Mouse (Mus musculus) layer of hippocampus, postnatal 14 days (tissue): ENCODE results near the gene 4430402I18Rik. TPM values are rescaled to one million over a fixed set of nuclear protein-coding genes. Genes with fewer than 3 reads are reported as not detected.
A peak's percentile ranks its signal among the peaks of the same experiment; 100 is the strongest.
"Not testable (repeated sequence)": the region's sequence is repeated elsewhere in the genome, so short reads cannot be mapped to it uniquely, and the experiment has no call there.

Experiments
- DNase-seq, 2 experiments: peaks; one replicate each; pipeline ENCODE4 v3.0.0; 2021 to 2022; ENCODE audit warnings: low spot score in 2 of 2, mixed read lengths in 1 of 2
- long read RNA-seq, 2 experiments: library from polyadenylated mRNA; stranded (forward); transcript quantifications; one replicate each; pipeline ENCODE4 v2.0.0; 2021
- total RNA-seq, 2 experiments: library from RNA; stranded (reverse); gene quantifications; 2 replicates each; pipeline ENCODE4 v1.2.3; 2021

Gene 4430402I18Rik
- 1 to 10 TPM; 6.1 to 9.4 TPM for total RNA-seq
- long read RNA-seq, experiment 1, partial matches to known transcripts, result 8 of 47 reads
- long read RNA-seq, experiment 1, other reads (novel, unspliced or antisense), result 37 of 47 reads
- long read RNA-seq, experiment 2, partial matches to known transcripts, result 6 of 65 reads
- long read RNA-seq, experiment 2, other reads (novel, unspliced or antisense), result 56 of 65 reads

DNA sequence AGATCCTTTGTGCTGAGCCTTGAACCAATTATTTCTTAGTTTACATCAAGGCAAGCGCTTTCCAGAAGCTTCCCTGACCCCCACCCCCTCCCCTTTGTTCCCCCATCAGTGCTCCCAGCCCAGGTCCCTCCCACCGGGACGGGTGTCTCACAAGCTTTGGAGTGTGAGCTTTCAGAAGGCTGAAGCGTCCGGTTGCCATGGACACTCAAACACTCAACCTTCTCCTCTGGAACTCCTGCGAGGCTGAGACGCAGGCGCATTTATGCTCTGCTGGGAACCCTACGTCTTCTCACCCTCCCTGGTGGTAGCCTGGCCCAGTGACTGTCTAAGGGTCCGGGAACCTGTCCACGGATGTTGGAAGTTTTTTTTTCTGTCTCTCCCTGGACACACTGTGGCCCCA, at the start of gene 4430402I18Rik:
TSS of gene 4430402I18Rik (minus strand) at position 149 of the 400 bp plus-strand sequence.
- no peak for DNase-seq

DNA sequence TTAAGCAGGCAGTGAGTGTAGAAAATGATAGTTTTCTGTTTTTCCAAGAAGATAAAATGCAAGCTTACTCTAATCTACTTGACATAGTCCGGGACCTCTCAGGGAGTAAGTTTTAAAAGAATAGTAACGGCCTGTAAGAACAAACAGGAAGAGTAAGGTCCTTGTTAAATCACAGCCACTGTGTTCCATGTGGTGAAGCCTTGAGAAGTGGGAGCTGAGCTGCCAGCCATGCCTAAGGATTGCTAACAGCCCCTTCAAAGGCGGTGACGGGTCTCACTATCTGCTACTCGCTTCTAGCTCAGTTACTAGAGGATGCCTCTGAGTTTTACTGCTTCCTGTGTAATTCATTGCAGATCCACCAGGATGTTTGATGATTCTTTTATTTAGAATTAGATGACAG, 49.2 kb upstream of the 4430402I18Rik start:
- DNase-seq, result no peak

DNA sequence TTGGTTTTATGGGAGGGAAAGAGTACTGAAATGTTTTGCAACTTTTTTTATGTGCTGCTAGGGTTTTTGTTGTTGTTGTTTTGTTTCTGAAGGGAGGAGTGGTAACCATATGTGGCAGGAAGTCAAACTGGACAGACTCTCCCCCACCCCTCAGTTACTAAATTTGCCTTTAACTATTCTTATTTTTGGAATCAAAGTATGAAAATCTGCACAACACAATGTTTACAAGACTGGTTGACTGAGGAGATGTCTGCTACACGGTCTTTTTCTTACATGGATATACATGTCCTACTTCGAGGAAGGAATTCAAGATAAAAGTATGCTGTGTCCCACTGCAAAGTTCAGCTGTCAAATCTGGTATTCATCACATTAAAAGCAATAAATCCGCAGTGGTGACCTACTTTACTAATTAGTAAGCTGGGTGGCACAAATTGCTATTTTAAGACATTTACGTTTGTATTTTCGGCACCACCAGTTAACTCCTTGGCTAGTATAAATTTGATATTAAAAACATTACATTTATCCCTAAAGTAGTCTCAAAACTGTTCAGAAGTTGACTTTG, 48.7 kb upstream of the 4430402I18Rik start:
- no peak for DNase-seq

DNA sequence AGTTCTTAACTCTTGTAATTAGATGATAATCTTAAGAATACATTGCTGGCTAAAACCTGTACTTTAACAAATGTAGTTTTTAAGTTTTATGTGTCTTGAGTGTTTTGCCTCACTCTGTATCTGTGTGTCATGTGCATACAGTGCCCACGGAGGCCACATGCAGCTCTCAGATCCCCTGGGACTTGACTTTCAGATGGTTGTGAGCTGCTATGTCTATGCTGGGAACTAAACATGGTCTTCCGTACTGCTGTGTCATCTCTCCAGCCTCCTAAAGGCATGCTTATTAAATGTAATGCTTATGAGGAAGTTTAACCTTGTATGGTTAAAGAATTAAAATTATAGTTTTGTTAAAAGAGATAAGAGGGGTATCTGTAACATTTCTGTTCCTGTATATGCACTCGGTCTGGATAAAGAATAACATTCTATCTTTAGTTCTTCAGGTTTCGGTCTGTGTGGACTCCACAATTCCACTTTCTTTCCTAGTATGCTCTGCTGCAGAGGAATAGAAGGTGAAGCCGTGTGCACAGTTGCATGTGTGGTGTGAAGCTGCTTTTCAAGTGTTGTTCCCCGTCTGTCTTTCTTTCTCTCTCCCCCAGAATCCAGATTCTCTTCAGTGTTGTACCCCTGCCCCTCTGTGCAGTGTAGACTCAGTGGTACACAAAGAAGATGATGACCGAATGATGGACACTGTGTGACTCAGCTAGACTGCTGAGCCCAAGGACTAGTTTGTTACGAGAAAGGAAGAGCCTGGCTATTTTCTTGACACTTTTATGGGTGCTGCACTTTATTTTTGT, 48.0 kb upstream of the 4430402I18Rik start:
- DNase-seq, result no peak

DNA sequence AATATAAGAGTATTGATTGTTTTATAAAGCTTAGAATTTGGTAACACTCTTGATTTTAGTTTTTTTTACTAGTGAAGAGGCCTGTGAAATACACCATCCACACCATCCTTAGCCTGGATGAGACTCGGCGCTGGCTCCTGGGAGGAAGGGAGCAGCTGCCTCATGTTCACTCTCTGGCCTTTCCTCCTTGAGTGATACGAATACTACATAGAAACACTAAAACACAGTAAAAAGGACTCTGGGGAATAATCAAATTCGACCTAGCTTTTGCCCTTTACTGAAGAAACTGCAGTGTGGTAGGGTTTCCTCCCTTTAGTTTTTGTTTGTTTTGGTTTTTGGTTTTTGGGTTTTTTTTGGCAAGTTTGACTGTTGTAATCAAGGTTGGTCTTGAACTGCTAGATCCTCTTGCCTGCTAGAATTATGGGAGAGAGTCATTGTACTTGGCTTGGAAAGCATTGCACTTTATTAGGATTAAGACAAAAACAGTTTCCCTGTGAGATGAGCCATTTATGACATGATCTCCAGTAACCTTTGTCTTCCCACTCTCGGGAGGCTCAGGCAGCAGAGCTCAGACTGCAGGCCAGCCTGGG, 47.0 kb upstream of the 4430402I18Rik start:
- no peak for DNase-seq

DNA sequence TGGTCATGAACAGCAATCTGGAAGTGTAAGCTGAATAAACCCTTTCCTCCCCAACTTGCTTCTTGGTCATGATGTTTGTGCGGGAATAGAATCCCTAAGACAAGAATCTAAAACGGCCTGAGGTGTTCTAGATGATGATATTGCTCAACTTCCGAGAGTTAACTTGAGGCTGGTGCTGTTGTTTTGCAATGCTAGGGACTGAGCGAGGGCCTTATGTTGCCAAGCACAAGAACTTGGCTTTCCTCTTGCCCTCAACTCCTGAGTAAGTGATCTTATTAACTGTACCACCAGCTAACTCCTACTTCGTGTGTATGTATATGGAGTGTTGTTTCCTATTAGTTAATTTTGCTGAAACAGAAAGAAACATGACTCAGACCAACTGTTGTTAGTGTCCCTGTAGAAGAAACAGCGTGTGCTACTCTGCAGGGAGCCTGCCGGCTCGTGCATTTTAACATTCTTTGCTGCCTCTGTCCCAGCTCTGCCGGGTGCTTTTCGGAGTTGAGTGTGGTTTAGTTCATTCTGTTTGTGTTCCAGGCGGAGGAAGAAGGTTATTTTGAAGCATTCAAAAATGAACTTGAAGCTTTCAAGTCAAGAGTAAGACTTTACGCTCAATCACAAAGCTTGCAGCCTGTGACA, 43.9 kb upstream of the 4430402I18Rik start:
- peak in 1 of 2 experiments; percentile 36 for DNase-seq

DNA sequence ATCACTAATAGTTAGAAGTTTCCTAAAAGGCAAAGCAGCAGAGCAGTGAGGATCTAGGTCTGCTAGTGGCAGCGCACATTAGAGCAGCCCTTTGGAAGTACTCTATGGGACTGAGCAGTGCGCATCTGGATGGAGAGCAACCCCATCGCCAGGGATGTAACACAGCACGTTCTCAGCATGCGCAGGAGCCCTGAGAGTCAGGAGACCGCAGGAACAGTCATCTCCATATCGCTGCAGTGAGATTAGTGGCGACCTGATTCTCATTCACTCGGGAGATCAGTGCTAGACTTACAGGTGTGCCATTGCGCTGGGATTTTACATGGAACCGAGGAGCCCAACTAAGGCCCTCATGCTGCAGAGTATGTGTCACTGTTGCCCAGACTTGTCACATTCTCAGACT, 41.4 kb upstream of the 4430402I18Rik start:
- DNase-seq, result no peak

DNA sequence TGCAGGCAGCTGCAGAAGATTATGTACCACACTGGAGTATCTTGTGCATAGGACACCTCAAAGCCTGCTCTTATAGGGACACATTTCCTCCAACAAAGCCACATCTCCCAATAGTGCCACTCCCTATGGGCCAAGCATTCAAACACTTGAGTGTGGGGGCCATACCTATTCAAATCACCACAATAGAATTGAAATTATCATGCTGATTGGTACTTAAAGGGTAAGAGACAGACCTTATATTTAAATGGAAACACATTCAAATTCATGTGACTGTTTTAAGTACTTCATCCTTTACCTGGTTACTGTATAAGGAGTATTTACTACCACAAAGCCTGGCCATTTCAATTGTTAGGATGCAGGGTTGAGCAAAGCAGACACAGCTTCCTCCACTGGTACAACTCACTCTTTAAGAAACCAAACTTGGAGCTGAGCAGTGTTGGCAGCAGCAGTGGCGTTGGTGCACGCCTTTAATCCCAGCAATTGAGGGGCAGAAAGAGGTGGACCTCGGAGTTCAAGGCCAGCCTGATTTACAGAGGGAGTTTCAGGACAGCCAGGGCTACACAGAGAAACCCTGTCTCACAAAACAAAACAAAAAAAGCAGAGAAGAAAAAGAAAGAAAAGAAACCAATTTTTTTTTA, 40.6 kb upstream of the 4430402I18Rik start:
- DNase-seq, result no peak

DNA sequence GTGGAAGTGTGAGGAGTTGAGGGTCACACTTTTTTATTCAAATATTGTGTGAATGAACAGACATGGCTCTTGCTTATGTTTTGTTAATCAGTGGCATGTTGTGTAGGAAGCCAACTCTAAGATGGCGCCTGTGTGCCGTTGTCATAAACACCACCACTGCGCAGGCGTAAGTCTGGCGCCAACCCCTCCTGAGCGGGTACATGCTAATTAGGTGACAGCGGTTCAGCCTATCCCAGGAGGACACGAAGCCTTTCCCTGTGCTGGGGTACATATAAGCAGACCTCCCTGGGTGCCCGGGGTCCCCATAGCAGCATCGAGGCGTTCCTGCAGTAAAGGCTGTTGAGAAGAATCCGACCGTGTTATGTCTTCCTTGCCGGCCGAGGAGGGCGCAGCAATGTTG, 32.7 kb upstream of the 4430402I18Rik start:
- DNase-seq, result not testable (repeated sequence)

DNA sequence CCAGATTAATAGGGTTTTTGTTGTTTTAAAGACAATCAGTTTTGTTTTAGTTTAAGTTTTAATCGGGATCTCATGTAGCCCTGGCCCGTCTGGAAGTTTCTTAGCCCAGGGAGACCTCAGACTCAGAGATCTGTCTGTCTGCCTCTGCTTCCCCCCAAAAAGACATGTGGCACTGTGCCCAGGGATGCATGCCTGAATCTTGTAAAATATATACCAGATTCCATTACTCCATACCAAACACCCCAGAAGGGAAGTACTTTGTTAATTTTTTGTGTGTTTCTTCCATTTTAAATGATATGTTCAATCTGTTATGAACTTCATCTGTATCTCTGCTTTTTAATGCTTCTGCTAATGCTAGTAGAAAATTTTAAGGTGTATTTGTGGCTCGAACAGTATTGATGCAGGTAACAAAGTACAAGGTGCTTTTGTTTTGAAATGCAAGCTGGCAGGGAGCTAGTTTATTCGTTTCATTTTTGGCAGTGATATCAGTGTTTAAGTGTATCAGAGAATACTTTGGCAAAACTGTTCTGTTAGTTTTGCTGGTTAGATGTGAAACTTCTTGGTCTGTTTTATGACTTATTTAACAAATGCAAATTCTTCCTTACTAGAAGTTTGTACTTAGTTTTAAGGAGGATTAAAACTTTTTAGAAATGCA, 30.5 kb upstream of the 4430402I18Rik start:
- DNase-seq, result no peak

DNA sequence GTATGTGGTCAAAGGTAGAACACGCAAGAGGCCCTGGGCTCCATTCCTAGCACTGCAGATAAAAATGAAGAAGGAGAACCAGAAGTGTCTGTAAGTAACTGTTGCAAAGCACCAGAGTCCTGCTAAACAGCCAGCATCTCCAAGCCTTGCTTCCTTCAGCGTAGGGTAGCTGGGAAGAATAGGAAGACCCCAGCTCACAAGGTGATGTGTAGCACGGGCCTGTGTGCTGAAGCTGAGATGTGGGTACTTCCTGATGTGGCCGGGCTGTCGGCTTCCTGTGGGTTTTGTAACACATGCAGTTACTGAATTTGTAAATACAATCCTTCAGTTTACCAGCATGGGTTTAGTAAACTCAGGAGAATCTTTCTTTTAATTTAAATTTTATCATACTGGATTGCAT, 27.8 kb upstream of the 4430402I18Rik start:
- no peak for DNase-seq

DNA sequence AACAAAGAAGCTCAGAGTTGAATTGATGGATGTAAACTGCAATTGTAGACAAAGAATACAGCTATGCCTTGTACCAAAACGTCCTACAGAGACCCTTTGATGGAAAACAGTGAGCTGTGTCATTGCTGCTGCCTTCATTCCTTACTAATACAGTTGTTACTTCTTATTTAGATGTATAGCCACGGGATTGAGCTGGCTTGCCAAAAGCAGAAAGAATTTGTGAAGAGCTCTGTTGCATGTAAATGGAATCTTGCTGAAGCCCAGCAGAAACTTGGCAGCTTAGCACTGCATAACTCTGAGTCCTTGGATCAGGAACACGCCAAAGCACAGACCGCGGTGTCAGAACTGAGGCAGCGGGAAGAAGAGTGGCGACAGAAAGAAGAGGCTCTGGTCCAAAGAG, 27.3 kb upstream of the 4430402I18Rik start:
- DNase-seq, result peak in 1 of 2 experiments; percentile 61

DNA sequence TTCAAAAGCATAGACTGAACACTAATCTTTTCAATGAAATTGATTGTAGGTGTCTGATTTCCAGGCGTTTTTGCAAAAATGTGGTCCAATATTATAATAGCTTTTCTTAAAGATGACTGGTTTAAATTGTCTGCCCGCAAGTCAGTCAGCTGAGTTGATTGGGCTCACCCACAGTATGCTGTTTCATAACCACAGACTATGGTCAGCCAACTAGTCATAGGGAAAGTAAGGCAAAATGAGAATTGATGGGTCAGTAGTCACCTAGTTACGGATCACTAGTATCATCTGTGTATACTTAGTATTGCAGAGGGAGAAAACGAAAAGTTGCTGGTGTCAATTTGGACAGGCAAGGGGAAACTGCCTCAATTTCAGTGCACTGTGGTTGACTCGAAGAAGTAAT, 23.8 kb upstream of the 4430402I18Rik start:
- DNase-seq, result no peak

DNA sequence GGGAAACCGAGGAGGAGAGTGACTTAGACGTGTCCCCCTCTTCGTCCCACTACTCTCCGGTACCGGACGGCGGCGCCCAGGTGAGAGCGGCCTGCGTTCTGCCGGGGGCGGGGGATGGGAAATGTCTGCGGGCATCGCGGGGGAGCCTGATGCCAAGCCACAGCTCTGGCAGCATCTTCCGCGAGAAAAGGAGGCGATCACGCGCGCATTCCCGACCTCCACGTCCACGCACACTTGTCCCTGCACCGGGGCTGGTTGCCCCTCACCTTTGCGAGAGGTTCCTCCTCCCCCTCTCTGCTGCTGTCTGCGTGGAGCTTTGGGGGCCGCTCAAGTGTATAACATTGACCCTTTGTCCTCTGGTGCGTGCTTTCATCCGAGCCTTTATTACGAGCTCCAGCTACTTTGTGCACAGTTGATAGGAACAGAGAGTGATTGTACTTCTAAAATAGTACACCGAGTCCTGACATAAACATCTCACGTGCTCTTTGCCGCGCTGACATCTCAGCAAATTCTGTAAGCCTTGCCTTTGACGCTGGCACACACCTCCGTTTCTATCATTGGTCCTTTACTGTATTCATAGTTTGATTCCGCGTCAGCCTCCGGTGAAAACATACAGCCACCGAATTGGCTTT, 23.1 kb upstream of the 4430402I18Rik start:
- DNase-seq, result peak; percentile 26 to 28

DNA sequence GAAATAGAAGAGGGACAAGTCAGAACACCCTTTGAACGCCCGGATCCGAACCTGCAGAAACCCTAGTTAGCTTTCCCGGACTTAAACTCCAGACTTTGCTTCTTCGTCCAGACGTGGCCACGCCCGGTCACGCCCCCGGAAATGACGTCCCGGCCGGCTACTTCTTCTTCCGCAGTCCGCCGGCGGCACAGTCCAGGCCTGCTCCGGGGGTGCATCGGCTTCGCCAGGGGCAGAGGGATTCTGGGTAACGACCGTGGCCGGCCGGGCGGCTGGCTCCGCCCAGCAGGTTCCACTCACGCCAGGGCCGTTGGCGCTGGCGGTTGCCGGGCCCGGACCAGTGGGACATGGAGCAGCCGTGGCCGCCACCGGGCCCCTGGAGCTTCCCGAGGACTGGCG, 22.6 kb upstream of the 4430402I18Rik start, which contains the start of gene Cdc37l1:
TSS of gene Cdc37l1 (plus strand) at position 159 of the 396 bp plus-strand sequence.
- peak; percentile 94 to 97 for DNase-seq

DNA sequence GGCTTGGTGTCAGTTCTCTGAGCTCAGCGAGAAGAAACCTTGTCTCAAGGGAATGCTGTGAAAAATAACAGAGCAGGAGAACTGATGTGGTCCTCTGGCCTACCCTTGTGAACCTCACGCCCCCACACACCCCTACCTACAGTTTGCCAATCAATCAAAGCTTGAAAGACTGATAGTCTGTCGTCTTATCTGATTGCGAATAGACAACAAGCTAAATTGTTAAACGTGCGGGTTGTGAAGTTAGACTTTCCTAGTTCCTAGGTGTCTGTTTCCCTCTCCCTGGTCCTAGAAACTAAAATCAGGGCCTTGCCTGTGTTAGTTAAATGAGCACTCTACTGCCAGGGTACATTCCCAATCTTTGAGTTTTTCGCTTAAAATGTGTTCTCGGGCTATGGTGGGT, 21.9 kb upstream of the 4430402I18Rik start:
- no peak for DNase-seq

DNA sequence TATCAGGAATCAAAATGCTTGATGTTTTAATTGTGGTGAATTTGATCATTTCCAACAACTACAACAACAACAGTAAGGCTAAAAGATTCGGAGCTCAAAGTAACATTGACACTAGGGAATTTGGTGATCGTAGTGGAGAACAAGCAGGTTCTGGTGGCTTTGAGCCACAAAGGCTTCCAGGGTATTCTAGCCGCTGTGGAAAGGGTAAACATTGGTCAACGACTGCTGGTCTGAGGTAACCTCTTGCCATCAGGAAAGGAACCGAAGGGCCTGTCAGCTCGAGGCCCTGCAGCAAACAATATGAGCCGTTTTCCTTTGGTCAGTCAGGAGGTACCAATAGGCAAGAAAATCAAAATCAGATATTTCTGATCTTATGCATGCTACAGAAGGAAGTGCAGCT, 15.0 kb upstream of the 4430402I18Rik start:
- DNase-seq, result no peak

DNA sequence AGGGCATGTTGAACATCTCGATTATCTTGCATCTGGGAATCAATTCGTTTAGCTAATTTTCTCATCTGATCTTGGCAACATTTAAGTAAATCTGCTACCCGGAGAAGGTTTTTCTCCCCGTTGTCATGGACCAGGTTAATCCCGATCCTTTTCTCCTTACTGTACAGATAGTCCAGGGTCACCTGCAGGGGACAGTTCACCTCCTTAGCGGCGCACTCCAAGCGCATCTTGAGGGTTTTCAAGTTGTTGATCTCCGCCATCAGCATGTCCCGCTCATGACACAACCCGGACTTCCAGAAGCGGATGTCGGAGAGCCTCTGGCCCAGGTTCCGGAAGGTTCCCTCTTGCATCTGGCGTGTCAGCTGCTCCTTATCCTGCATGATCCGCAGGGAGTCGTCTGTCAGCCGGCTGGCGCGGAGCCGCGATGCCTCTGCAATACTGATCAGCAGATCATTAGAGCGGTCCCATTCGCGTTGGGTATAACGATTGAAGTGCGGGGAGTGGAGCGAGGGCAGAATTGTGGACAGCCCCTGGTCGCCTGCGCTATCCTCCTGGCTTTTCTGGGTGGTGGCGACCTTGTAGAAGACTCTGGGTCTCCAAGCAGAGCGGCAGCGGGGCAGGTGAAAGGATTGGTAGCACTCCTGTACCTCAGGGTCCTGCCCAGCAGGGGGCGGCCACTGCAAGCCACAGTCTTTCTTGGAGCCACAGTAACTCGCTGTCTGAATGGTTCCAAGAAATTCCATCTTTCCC, 7.4 kb upstream of the 4430402I18Rik start:
- DNase-seq, result peak; percentile 65

DNA sequence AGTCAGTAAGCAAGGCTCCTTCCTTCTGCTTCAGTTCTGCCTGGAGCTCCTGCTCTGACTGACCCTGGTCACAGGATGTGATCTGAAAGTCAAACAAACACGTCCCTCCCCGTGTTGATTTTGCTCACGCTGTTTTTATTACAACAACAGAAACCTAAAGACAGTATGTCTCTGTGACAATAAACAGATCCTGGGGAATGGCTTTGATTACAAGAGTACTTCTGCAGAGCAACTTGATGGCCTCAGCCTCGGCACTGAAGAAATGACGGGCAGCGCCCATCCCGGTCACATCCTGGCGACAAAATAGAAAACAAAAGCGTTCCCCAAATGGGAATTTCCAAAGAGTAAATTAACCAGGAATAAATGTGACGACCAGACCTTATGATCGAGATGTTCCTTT, 2.7 kb upstream of the 4430402I18Rik start:
- DNase-seq, result no peak
